Mouse (Mus musculus): ENCODE measurements around the gene Insc.

- no peak for TF ChIP-seq CTCF (conservative IDR thresholded peaks at IDR 0.05; ENCODE audit: low read length)
- no peak for TF ChIP-seq NANOG (IDR thresholded peaks at IDR 0.05; ENCODE audit: borderline replicate concordance, low read length)
- TF ChIP-seq POU5F1 (IDR thresholded peaks at IDR 0.05; ENCODE audit: borderline replicate concordance, low read length): no peak
Measured at GRCm38 (mm10) chr7:114892618-114893257, 149.2 kb downstream of the Insc start.
